Mouse (Mus musculus) E14TG2a.4 (cell line): ENCODE data around the gene Mphosph9.

Experiments
- CTCF ChIP-seq: conservative IDR thresholded peaks from 2 replicates; pipeline ENCODE4 v1.5.1; 2014; ENCODE audit warnings: low read length
- POU5F1 ChIP-seq: IDR thresholded peaks from 2 replicates; pipeline ENCODE4 v1.6.1; 2014; ENCODE audit warnings: low read length, borderline replicate concordance

GRCm38 (mm10) chr5:124364173-124364918 lies 36.6 kb upstream of the Mphosph9 start:
- TF ChIP-seq CTCF (no peak), POU5F1 (no peak)
